Mouse (Mus musculus) bone marrow, adult 2 months (tissue): ENCODE measurements around the gene Mall. TPM values are rescaled to one million over a fixed set of nuclear protein-coding genes. Genes with fewer than 3 reads are reported as not detected.

ENCODE experiments used
- H3K27ac ChIP-seq: fragments of 200-500 bp; 2 replicates; pipeline ENCODE4 v1.5.1; 2012; ENCODE audit warnings: low read depth, mild to moderate bottlenecking, control low read depth, inconsistent platforms, low read length; ENCODE audit not compliant: control insufficient read depth, poor library complexity, insufficient read depth
- H3K4me1 ChIP-seq: fragments of 200-500 bp; 2 replicates; pipeline ENCODE4 v1.6.1; 2011; ENCODE audit warnings: low read length; ENCODE audit not compliant: control insufficient read depth, insufficient read depth
- H3K4me3 ChIP-seq: fragments of 200-500 bp; replicated peaks from 2 replicates; pipeline ENCODE3; 2011; ENCODE audit warnings: mild to moderate bottlenecking, low read depth, low read length, control low read depth; ENCODE audit not compliant: control insufficient read depth
- CTCF ChIP-seq: fragments of 200-500 bp; IDR thresholded peaks from 2 replicates; pipeline ENCODE4 v1.5.1; 2011; ENCODE audit warnings: low read length, control low read depth; ENCODE audit not compliant: control insufficient read depth, insufficient read depth
- POLR2A ChIP-seq: fragments of 200-500 bp; IDR thresholded peaks from 2 replicates; pipeline ENCODE4 v1.6.1; 2011; ENCODE audit warnings: low read depth, mild to moderate bottlenecking, control low read depth, low read length, borderline replicate concordance; ENCODE audit not compliant: control insufficient read depth
- WGBS: fragments of 180-500 bp; shearing (Covaris S2); methylation state at CpG from one replicate; pipeline ENCODE4 v1.1.7; 2018; 5-methylcytosine and 5-hydroxymethylcytosine counted together
- polyA plus RNA-seq: library from polyadenylated mRNA; stranded (reverse); fragments of >200 nt; gene quantifications from 2 replicates; pipeline ENCODE4 v1.2.4, GENCODE M21; 2011; ENCODE audit warnings: low replicate concordance; ENCODE audit not compliant: missing spikeins, insufficient read depth, insufficient read length

The Mall gene
- polyA plus RNA-seq, result not detected in 2 replicates

DNA sequence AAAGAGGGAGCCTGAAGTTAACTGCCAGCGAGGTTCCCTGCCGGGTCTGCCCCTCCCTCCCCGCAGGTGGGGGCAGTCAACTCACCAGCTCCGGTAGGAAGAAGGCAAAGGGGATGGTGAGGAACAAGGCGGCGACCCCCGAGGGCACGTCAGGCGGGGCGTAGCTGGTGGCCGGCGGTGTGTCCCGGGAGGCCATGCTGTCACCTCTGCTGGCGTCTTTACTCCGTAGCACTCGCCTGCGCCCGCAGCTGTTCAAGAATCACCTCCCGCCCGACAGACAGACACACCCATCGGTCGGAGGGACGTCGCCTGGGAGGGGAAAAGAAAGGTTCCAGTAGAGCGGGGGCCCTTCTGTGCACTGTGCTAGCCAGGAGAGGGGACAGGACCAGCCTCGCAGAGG is at the start of gene Mall:
Gene Mall (minus strand): TSS at position 262 of the 400 bp plus-strand sequence.
- H3K4me3 ChIP-seq, result no peak within 1 kb of the TSS
- 1% methylated on average over 26 of the region's 26 CpGs for whole genome bisulfite sequencing
- no peak within 1 kb of the TSS for H3K27ac ChIP-seq
- TF ChIP-seq CTCF, result no peak
- TF ChIP-seq POLR2A, result no peak
- no peaks in the 10 kb centered on the region for H3K4me1 ChIP-seq

DNA sequence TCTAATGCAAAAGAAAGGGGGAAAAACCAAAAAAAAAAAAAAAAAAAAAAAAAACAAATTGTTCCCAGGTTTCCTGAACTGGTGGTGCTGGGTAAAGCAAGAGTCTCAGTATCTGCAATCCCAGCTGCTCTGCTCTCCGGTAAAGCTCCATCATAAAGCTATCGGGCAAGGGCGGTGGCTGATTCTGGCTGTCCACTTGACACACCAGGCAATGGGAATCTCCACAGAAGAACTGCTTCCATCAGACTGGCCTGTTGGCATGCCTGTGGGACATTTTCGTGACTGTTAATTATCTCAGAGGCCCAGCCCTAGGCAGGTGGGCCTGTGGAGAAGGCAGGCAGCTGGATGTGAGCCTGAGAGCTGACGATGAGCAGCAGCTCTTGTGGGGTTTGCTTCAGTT is 48.7 kb upstream of the Mall start:
- TF ChIP-seq CTCF (no peak), POLR2A (no peak)
- H3K4me1 ChIP-seq, result no peaks in the 10 kb centered on the region
- WGBS, result 89% methylated on average over 5 of the region's 5 CpGs

DNA sequence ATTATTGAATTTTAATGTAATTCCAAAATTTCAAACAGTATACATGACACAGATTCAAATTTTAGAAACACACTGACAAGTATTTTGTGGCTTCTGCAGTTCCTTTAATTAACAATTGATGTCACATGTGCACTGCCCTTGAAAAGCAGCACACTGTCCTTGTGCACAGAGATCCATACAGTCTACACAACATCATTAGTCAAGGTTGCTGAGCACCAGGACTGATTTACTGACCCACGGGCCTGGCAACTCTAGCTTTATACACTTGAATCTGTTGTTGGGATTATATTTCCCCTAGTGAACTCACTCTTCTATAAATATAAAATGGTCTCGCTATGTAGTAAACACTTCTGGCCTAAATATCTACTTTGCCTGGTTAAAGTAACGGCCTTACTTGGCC is 45.3 kb upstream of the Mall start:
- H3K4me1 ChIP-seq, result no peaks in the 10 kb centered on the region
- no peak overlapping the region for H3K27ac ChIP-seq
- no peak for TF ChIP-seq POLR2A
- TF ChIP-seq CTCF, result no peak
- H3K4me3 ChIP-seq, result no peak overlapping the region
- WGBS, result 85% methylated on average over 3 of the region's 3 CpGs

More for the DNA sequence above, 48.7 kb upstream of the Mall start:
- H3K27ac ChIP-seq, result no peak overlapping the region
- H3K4me3 ChIP-seq, result no peak overlapping the region

DNA sequence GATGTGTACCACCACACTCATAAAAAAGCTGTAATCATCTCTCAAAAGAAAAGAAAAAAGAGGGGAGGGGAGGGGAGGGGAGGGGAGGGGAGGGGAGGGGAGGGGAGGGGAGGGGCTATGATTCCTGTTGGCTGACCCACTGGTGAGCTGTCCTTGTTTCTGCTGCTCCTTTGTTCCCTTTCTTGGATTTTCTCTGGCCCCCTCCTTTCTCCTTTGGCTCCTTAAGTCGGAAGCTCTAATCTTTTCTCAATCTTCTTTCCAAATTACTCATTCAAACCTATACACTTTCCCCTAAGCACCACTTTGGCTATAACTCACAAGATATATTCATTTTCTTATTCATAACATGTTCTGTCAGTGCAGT is 44.8 kb upstream of the Mall start:
- no peak overlapping the region for H3K27ac ChIP-seq
- 77% methylated on average over 1 of the region's 1 CpGs for WGBS
- no peak overlapping the region for H3K4me3 ChIP-seq
- TF ChIP-seq CTCF (no peak), POLR2A (no peak)
- no peaks in the 10 kb centered on the region for H3K4me1 ChIP-seq

DNA sequence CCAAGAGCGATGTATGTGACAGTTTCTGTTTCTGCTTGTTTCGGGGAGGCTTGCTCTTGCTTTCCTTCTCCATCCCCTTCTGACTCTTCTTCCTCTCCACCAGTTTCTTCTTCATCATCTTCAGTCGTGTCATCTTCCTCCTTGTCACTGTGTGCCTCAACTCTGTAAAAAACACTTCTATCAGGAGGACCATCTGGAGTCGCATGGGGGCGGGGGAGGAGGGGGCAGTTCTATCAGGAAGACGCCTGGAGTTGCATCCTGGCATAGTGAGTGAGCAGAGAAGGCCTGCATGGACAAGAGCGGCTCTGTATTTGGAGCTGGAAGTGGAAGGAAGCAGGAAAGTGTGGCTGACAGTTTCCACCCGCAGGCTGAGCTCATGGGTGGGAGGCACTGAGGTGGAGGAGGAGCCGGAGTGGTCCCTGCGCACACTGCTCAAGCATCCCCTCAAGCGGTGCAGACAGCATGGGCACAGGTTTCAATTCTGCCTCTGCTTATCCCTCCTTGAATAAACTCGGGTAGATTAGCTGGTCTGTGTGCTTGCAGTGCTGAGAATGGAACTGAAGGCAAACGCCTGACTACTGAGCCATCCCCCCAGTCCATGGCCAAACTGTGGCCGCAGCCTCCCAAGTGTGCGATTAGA is 44.3 kb upstream of the Mall start:
- WGBS, result 79% methylated on average over 15 of the region's 15 CpGs
- Histone ChIP-seq H3K27ac (no peak overlapping the region), H3K4me3 (no peak overlapping the region), H3K4me1 (no peaks in the 10 kb centered on the region)
- TF ChIP-seq POLR2A (no peak), CTCF (no peak)

DNA sequence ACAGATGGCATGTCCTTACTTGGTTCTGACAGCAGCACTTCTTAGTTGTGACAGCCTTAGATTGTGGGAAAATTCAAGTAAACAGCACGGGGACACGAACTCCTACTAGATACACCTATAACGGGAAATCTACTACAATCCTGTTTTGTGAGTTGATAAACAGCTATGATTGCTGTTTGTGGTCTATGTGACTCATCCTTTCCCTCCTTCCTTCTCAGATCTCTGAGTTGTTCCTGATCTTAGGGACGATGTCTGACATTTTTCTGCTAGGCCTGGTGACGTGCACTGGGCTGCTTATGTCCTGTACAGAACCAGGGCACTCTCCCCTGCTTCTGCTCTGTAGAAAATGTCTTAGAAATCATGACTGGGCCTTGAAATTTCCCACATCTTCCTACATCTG is 31.9 kb upstream of the Mall start:
- TF ChIP-seq CTCF, result no peak
- no peak for TF ChIP-seq POLR2A
- Histone ChIP-seq H3K27ac (no peak overlapping the region), H3K4me3 (no peak overlapping the region), H3K4me1 (peaks cover 6% of the 10 kb centered on the region)
- 74% methylated on average over 5 of the region's 5 CpGs for WGBS

DNA sequence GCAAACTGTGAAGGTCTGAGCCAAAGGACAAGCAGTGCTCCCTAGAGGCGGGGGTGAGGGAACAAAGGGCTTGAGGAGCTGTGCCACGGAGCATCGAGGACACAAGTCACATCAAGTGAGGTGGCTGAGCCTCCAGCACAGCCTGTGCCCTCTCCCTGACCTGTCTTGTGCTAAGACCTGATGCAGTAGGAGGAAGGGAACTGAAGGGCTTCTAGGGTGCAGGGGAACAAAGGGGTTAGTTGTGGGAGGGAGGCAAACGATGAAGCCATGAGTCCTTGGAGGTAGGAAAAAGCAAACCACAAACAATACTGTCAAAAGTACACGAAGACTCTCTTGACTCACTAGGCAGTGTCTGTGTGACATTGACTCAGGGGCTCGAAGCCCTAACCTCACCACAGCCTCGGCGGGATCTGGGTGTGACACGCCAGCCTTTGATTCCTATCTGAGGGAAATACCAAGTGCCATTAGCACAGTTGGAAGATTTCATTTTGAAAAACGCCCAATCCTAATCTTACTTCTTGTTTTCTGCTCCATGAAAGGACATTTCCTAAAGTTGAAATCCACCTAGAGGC is 30.8 kb upstream of the Mall start:
- Histone ChIP-seq H3K4me3 (no peak overlapping the region), H3K27ac (no peak overlapping the region), H3K4me1 (peaks cover 6% of the 10 kb centered on the region)
- 48% methylated on average over 10 of the region's 10 CpGs for WGBS
- TF ChIP-seq POLR2A (no peak), CTCF (no peak)

DNA sequence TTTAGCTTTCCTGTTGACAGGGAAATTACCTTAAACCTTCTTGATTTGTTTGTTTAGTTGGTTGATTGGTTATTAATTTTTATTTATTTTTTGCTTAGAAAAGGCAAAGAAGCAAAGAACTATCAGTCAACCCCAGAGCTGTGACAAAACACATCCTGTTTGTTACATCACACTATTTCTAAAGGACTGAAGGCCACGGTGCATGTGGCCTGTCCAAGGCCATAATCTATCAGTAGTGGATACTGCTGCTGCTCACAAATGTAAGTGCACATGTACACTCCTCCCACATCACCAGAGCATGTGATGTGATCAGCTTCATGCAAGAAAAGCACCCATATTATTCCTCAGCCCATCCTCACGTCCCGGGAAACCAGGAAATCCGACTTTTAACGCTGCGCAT is 30.3 kb upstream of the Mall start:
- Histone ChIP-seq H3K4me1 (peaks cover 6% of the 10 kb centered on the region), H3K27ac (no peak overlapping the region), H3K4me3 (no peak overlapping the region)
- 75% methylated on average over 6 of the region's 6 CpGs for WGBS
- TF ChIP-seq CTCF (no peak), POLR2A (no peak)
